Mouse (Mus musculus) stomach, embryonic 14.5 days (tissue): Measurements from ENCODE around the gene Rab11fip3. TPM values are rescaled to one million over a fixed set of nuclear protein-coding genes. Genes with fewer than 3 reads are reported as not detected.

Source experiments
- ATAC-seq: fragments of 200-750 bp; cut with Nextera tagmentation; 2 replicates; pipeline ENCODE4 v1.8.0; 2017; ENCODE audit warnings: low read depth, moderate TSS enrichment; ENCODE audit not compliant: insufficient number of reproducible peaks, insufficient read depth, low FRiP score
- H3K27ac ChIP-seq: fragments of 300-500 bp; sonication (generic); 2 replicates; pipeline ENCODE4 v1.5.1; 2014; ENCODE audit warnings: mild to moderate bottlenecking, low read length, moderate library complexity, mixed read lengths
- H3K27me3 ChIP-seq: fragments of 300-500 bp; sonication (generic); 2 replicates; pipeline ENCODE4 v1.6.1; 2014; ENCODE audit warnings: low read length, control low read depth, mixed read lengths; ENCODE audit not compliant: control insufficient read depth, insufficient read depth
- H3K36me3 ChIP-seq: fragments of 300-500 bp; sonication (generic); 2 replicates; pipeline ENCODE4 v1.6.1; 2014; ENCODE audit warnings: mild to moderate bottlenecking, control low read depth, low read length, moderate library complexity, mixed read lengths; ENCODE audit not compliant: control insufficient read depth, insufficient read depth
- H3K4me1 ChIP-seq: fragments of 300-500 bp; sonication (generic); 2 replicates; pipeline ENCODE4 v1.6.1; 2014; ENCODE audit warnings: low read length, control low read depth, mixed read lengths; ENCODE audit not compliant: control insufficient read depth, insufficient read depth
- H3K4me2 ChIP-seq: fragments of 300-500 bp; sonication (generic); replicated peaks from 2 replicates; pipeline ENCODE4 v1.6.1; 2014; ENCODE audit warnings: low read depth, low read length, control low read depth
- H3K4me3 ChIP-seq: fragments of 300-500 bp; sonication (generic); 2 replicates; pipeline ENCODE4 v1.5.1; 2014; ENCODE audit warnings: low read depth, low read length, control low read depth
- H3K9ac ChIP-seq: fragments of 300-500 bp; sonication (generic); replicated peaks from 2 replicates; pipeline ENCODE4 v1.6.1; 2014; ENCODE audit warnings: low read depth, mild to moderate bottlenecking, control low read depth, low read length, moderate library complexity, mixed read lengths
- H3K9me3 ChIP-seq: fragments of 300-500 bp; sonication (generic); 2 replicates; pipeline ENCODE4 v1.6.1; 2016; ENCODE audit warnings: low read depth, low read length, control low read depth; ENCODE audit not compliant: control insufficient read depth
- WGBS: fragments of 180-500 bp; shearing (Covaris S2); extraction: QIAGEN DNeasy Blood & Tissue Kit; methylation state at CpG from one replicate; pipeline ENCODE4 v1.1.7; 2014; 5-methylcytosine and 5-hydroxymethylcytosine counted together
- polyA plus RNA-seq: library from polyadenylated mRNA; unstranded; fragments of >200 nt; fragmentation: Nextera tagmentation; extraction: Ambion mirVana; gene quantifications from 2 replicates; pipeline ENCODE4 v1.2.1, GENCODE M21; 2014

Gene Rab11fip3
- polyA plus RNA-seq, 1 experiment from 2014 or later: 11.4 TPM

GRCm38 (mm10) chr17:25967652-25968051, 101.7 kb downstream of the Rab11fip3 start:
- H3K4me2 ChIP-seq: no peak overlapping the region
- H3K4me1 ChIP-seq: peaks cover 3% of the 10 kb centered on the region; the same call in 1 of the 2 replicates
- ATAC-seq: no peak
- WGBS: 52% methylated on average over 3 of the region's 3 CpGs
- peaks cover 8% of the 10 kb centered on the region; the same call in 1 of the 2 replicates for H3K36me3 ChIP-seq
- H3K27ac ChIP-seq: no peak overlapping the region
- no peaks in the 10 kb centered on the region for H3K27me3 ChIP-seq
- H3K9me3 ChIP-seq: no peaks in the 10 kb centered on the region
- H3K4me3 ChIP-seq: no peak overlapping the region
- no peak overlapping the region for H3K9ac ChIP-seq

GRCm38 (mm10) chr17:25964271-25964670, 105.1 kb downstream of the Rab11fip3 start:
- Histone ChIP-seq H3K4me3 (no peak overlapping the region), H3K4me2 (no peak overlapping the region), H3K9ac (no peak overlapping the region), H3K9me3 (no peaks in the 10 kb centered on the region), H3K27ac (no peak overlapping the region), H3K27me3 (no peaks in the 10 kb centered on the region), H3K4me1 (peaks cover 3% of the 10 kb centered on the region; the same call in 1 of the 2 replicates), H3K36me3 (peaks cover 17% of the 10 kb centered on the region; the same call in 1 of the 2 replicates)
- no peak for ATAC-seq
- 92% methylated on average over 7 of the region's 7 CpGs for WGBS

GRCm38 (mm10) chr17:25962413-25962905, 106.9 kb downstream of the Rab11fip3 start:
- Histone ChIP-seq H3K4me2 (no peak overlapping the region), H3K9ac (no peak overlapping the region), H3K9me3 (no peaks in the 10 kb centered on the region), H3K4me3 (no peak overlapping the region), H3K27me3 (no peaks in the 10 kb centered on the region), H3K27ac (no peak overlapping the region), H3K4me1 (no peaks in the 10 kb centered on the region), H3K36me3 (peaks cover 22% of the 10 kb centered on the region; the same call in 1 of the 2 replicates)
- 93% methylated on average over 7 of the region's 7 CpGs for WGBS
- no peak for ATAC-seq

- no peak overlapping the region for H3K4me3 ChIP-seq
- H3K9ac ChIP-seq: no peak overlapping the region
- 94% methylated on average over 5 of the region's 5 CpGs for WGBS
- no peaks in the 10 kb centered on the region for H3K27me3 ChIP-seq
- H3K27ac ChIP-seq: no peak overlapping the region
- no peaks in the 10 kb centered on the region for H3K9me3 ChIP-seq
- H3K4me1 ChIP-seq: no peaks in the 10 kb centered on the region
- H3K36me3 ChIP-seq: peaks cover 22% of the 10 kb centered on the region; the same call in 1 of the 2 replicates
- no peak overlapping the region for H3K4me2 ChIP-seq
- peak; percentile 68; the same call in 1 of the 2 replicates for ATAC-seq
These were observed 107.8 kb downstream of the Rab11fip3 start for GRCm38 (mm10) chr17:25961566-25961965.

- Histone ChIP-seq H3K27ac (no peak overlapping the region), H3K4me1 (no peaks in the 10 kb centered on the region), H3K36me3 (peaks cover 21% of the 10 kb centered on the region; the same call in 1 of the 2 replicates), H3K4me3 (no peak overlapping the region), H3K9ac (no peak overlapping the region), H3K27me3 (no peaks in the 10 kb centered on the region), H3K9me3 (no peaks in the 10 kb centered on the region), H3K4me2 (no peak overlapping the region)
- ATAC-seq: no peak
- 86% methylated on average over 23 of the region's 23 CpGs for WGBS
These were observed 109.5 kb downstream of the Rab11fip3 start for GRCm38 (mm10) chr17:25959630-25960467.

GRCm38 (mm10) chr17:25958771-25959494, 110.4 kb downstream of the Rab11fip3 start:
- 92% methylated on average over 11 of the region's 11 CpGs for WGBS
- Histone ChIP-seq H3K4me1 (no peaks in the 10 kb centered on the region), H3K4me2 (no peak overlapping the region), H3K4me3 (no peak overlapping the region), H3K27me3 (no peaks in the 10 kb centered on the region), H3K9ac (no peak overlapping the region), H3K27ac (no peak overlapping the region), H3K9me3 (no peaks in the 10 kb centered on the region), H3K36me3 (peaks cover 14% of the 10 kb centered on the region; the same call in 1 of the 2 replicates)
- no peak for ATAC-seq

- no peak for ATAC-seq
- no peak overlapping the region for H3K4me3 ChIP-seq
- no peak overlapping the region for H3K27ac ChIP-seq
- H3K9me3 ChIP-seq: no peaks in the 10 kb centered on the region
- 0 out of 2 replicates have a peak, but pooled peaks cover 8% of the 10 kb centered on the region for H3K27me3 ChIP-seq
- peaks cover 14% of the 10 kb centered on the region; the same call in 1 of the 2 replicates for H3K36me3 ChIP-seq
- no peak overlapping the region for H3K4me2 ChIP-seq
- H3K4me1 ChIP-seq: no peaks in the 10 kb centered on the region
- WGBS: 84% methylated on average over 14 of the region's 14 CpGs
- H3K9ac ChIP-seq: no peak overlapping the region
These were observed 111.7 kb downstream of the Rab11fip3 start for GRCm38 (mm10) chr17:25957586-25958051.

GRCm38 (mm10) chr17:25956631-25957030, 112.7 kb downstream of the Rab11fip3 start:
- Histone ChIP-seq H3K4me3 (no peak overlapping the region), H3K36me3 (peaks cover 14% of the 10 kb centered on the region; the same call in 1 of the 2 replicates), H3K4me1 (0 out of 2 replicates have a peak, but pooled peaks cover 2% of the 10 kb centered on the region), H3K9me3 (no peaks in the 10 kb centered on the region), H3K9ac (no peak overlapping the region), H3K4me2 (no peak overlapping the region), H3K27ac (no peak overlapping the region), H3K27me3 (peaks cover 17% of the 10 kb centered on the region; the same call in 1 of the 2 replicates)
- WGBS: 78% methylated on average over 7 of the region's 7 CpGs
- ATAC-seq: no peak
